Mouse (Mus musculus): ENCODE results near the gene Gprc5b. TPM values are rescaled to one million over a fixed set of nuclear protein-coding genes. Genes with fewer than 3 reads are reported as not detected.

Gprc5b gene
- polyA plus RNA-seq, 1 experiment from 2014 or later, result 20.1 TPM

DNA sequence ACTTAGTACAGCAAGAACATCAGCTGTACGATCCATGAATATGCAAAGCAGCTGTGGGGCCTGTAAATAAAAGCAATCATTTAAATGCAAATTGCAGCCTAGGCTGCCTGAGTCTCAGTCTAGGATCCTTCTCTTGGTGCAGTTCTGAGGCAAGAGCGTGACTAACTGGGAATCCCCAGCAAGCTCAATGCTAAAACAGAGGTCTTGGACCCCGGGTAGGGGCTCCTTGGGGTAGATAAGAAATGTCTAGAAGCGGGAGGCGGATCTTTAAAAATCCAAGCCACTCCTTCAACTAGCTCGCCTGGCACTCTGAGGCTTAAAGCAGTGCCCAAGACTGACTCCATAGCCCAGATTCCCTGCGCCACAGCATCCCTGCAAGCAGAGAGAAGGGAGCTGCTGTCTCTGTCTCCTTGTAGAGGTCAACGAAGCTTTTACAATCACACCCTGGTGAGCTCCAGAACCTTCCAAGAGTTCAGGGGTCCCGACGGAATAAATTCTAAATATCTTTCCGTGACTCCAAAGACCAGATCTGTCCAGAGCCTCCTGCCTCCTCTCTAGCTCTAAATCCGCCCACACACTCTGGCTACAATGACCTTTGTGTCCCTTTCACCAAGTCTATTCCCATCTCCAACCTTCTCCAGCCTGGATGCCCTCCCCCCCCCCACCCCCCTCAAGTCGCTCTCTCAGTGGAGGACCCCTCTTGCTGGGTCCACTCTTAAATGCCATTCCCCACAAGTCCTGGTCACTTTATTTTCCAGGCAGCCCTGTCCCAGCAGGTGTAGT is 2.2 kb downstream of the Gprc5b start:
- peak overlapping the region; percentile 74 for H3K27ac ChIP-seq (ENCODE audit: low read depth, low read length)
- 10% methylated on average over 13 of the region's 13 CpGs for WGBS
- no peaks in the 10 kb centered on the region; the same call in none of the 2 replicates for H3K27me3 ChIP-seq (ENCODE audit: control insufficient read depth, insufficient read depth, low read length)
- no peaks in the 10 kb centered on the region for H3K9me3 ChIP-seq (ENCODE audit: control insufficient read depth, low read length)
- peak; percentile 4; the same call in 1 of the 2 replicates for ATAC-seq (ENCODE audit: low FRiP score)
- peak overlapping the region; percentile 91 for H3K9ac ChIP-seq (ENCODE audit: low read length)
- H3K4me1 ChIP-seq (ENCODE audit: control insufficient read depth, insufficient read depth, low read length), result peaks cover 33% of the 10 kb centered on the region
- no peaks in the 10 kb centered on the region for H3K36me3 ChIP-seq (ENCODE audit: control insufficient read depth, insufficient read depth, low read length)
- peak; percentile 90 for DNase-seq (ENCODE audit: low spot score, missing footprints)
- H3K4me2 ChIP-seq, result peak overlapping the region; percentile 93
- H3K4me3 ChIP-seq (ENCODE audit: low read depth, low read length), result peak overlapping the region; percentile 78

- Histone ChIP-seq H3K27ac (ENCODE audit: low read depth, low read length) (peak overlapping the region; percentile 74; the same call in 1 of the 2 replicates), H3K27me3 (ENCODE audit: control insufficient read depth, insufficient read depth, low read length) (no peaks in the 10 kb centered on the region; the same call in none of the 2 replicates), H3K4me2 (peak overlapping the region; percentile 93), H3K9me3 (ENCODE audit: control insufficient read depth, low read length) (no peaks in the 10 kb centered on the region), H3K36me3 (ENCODE audit: control insufficient read depth, insufficient read depth, low read length) (no peaks in the 10 kb centered on the region), H3K4me3 (ENCODE audit: low read depth, low read length) (peak overlapping the region; percentile 78; the same call in 1 of the 2 replicates), H3K9ac (ENCODE audit: low read length) (no peak overlapping the region), H3K4me1 (ENCODE audit: control insufficient read depth, insufficient read depth, low read length) (peaks cover 35% of the 10 kb centered on the region)
- 31% methylated on average over 6 of the region's 6 CpGs for WGBS
- ATAC-seq (ENCODE audit: low FRiP score), result no peak
- DNase-seq (ENCODE audit: low spot score, missing footprints), result peak; percentile 83
These were observed 2.9 kb downstream of the Gprc5b start for GRCm38 (mm10) chr7:118992080-118992560.

GRCm38 (mm10) chr7:118991341-118991884 is 3.6 kb downstream of the Gprc5b start:
- Histone ChIP-seq H3K4me3 (ENCODE audit: low read depth, low read length) (no peak overlapping the region), H3K27ac (ENCODE audit: low read depth, low read length) (no peak overlapping the region), H3K36me3 (ENCODE audit: control insufficient read depth, insufficient read depth, low read length) (no peaks in the 10 kb centered on the region), H3K4me2 (peak overlapping the region; percentile 19; the same call in 1 of the 2 replicates), H3K4me1 (ENCODE audit: control insufficient read depth, insufficient read depth, low read length) (peaks cover 35% of the 10 kb centered on the region), H3K9ac (ENCODE audit: low read length) (no peak overlapping the region), H3K9me3 (ENCODE audit: control insufficient read depth, low read length) (no peaks in the 10 kb centered on the region), H3K27me3 (ENCODE audit: control insufficient read depth, insufficient read depth, low read length) (no peaks in the 10 kb centered on the region; the same call in none of the 2 replicates)
- 45% methylated on average over 4 of the region's 4 CpGs for WGBS
- no peak for ATAC-seq (ENCODE audit: low FRiP score)
- DNase-seq (ENCODE audit: low spot score, missing footprints), result peak; percentile 87

- no peak overlapping the region for H3K4me3 ChIP-seq (ENCODE audit: low read depth, low read length)
- H3K9ac ChIP-seq (ENCODE audit: low read length), result no peak overlapping the region
- no peak for DNase-seq (ENCODE audit: low spot score, missing footprints)
- WGBS, result 79% methylated on average over 6 of the region's 6 CpGs
- no peaks in the 10 kb centered on the region; the same call in 1 of the 2 replicates for H3K27me3 ChIP-seq (ENCODE audit: control insufficient read depth, insufficient read depth, low read length)
- H3K4me1 ChIP-seq (ENCODE audit: control insufficient read depth, insufficient read depth, low read length), result peaks cover 30% of the 10 kb centered on the region
- H3K4me2 ChIP-seq, result no peak overlapping the region
- no peak overlapping the region for H3K27ac ChIP-seq (ENCODE audit: low read depth, low read length)
- no peaks in the 10 kb centered on the region for H3K36me3 ChIP-seq (ENCODE audit: control insufficient read depth, insufficient read depth, low read length)
- no peak for ATAC-seq (ENCODE audit: low FRiP score)
- no peaks in the 10 kb centered on the region for H3K9me3 ChIP-seq (ENCODE audit: control insufficient read depth, low read length)
These were observed 4.7 kb downstream of the Gprc5b start for GRCm38 (mm10) chr7:118990282-118990681.

DNA sequence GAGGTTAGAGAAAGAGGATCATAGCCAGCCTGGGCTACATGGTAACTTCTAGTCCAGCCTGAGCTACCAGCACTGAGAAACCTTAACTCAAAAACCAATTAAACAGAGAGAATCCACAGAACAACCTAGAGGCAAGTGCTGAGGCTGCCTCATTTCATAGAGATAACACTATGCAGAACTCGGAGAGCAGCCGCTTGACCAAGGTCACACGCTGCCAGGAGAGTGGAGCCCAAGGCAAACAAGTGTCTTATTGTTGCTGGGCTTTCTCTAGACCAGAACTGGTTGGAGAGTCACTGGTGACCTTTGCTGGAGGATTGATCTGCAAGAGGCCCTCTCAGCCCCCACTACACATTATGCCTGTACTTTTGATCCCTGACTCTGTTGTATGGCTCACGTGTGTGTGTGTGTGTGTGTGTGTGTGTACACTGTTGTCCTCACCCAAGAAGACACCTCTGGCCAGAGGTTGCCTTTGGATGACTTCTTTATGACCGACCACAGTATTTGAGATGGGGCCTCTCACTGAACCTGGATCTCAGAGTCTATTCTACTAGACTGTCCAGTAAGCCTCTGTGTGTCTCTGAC is 5.6 kb downstream of the Gprc5b start:
- Histone ChIP-seq H3K27me3 (ENCODE audit: control insufficient read depth, insufficient read depth, low read length) (no peaks in the 10 kb centered on the region), H3K27ac (ENCODE audit: low read depth, low read length) (no peak overlapping the region), H3K9ac (ENCODE audit: low read length) (no peak overlapping the region), H3K4me3 (ENCODE audit: low read depth, low read length) (no peak overlapping the region), H3K4me2 (no peak overlapping the region), H3K4me1 (ENCODE audit: control insufficient read depth, insufficient read depth, low read length) (peaks cover 29% of the 10 kb centered on the region), H3K36me3 (ENCODE audit: control insufficient read depth, insufficient read depth, low read length) (peaks cover under 1% of the 10 kb centered on the region; the same call in 1 of the 2 replicates), H3K9me3 (ENCODE audit: control insufficient read depth, low read length) (no peaks in the 10 kb centered on the region)
- ATAC-seq (ENCODE audit: low FRiP score) (no peak), DNase-seq (ENCODE audit: low spot score, missing footprints) (no peak)
- WGBS, result 80% methylated on average over 5 of the region's 5 CpGs

- H3K27me3 ChIP-seq (ENCODE audit: control insufficient read depth, insufficient read depth, low read length), result no peaks in the 10 kb centered on the region
- H3K4me2 ChIP-seq, result no peak overlapping the region
- no peaks in the 10 kb centered on the region for H3K9me3 ChIP-seq (ENCODE audit: control insufficient read depth, low read length)
- H3K4me3 ChIP-seq (ENCODE audit: low read depth, low read length), result no peak overlapping the region
- no peak overlapping the region for H3K9ac ChIP-seq (ENCODE audit: low read length)
- ATAC-seq (ENCODE audit: low FRiP score) (peak; percentile 60), DNase-seq (ENCODE audit: low spot score, missing footprints) (peak; percentile 79)
- peaks cover 10% of the 10 kb centered on the region for H3K36me3 ChIP-seq (ENCODE audit: control insufficient read depth, insufficient read depth, low read length)
- H3K27ac ChIP-seq (ENCODE audit: low read depth, low read length), result no peak overlapping the region
- WGBS, result 75% methylated on average over 4 of the region's 4 CpGs
- H3K4me1 ChIP-seq (ENCODE audit: control insufficient read depth, insufficient read depth, low read length), result peaks cover 7% of the 10 kb centered on the region
These were observed 8.6 kb downstream of the Gprc5b start for GRCm38 (mm10) chr7:118986369-118986768.

GRCm38 (mm10) chr7:118985786-118986185 is 9.2 kb downstream of the Gprc5b start:
- Histone ChIP-seq H3K4me1 (ENCODE audit: control insufficient read depth, insufficient read depth, low read length) (0 out of 2 replicates have a peak, but pooled peaks cover 2% of the 10 kb centered on the region), H3K27ac (ENCODE audit: low read depth, low read length) (no peak overlapping the region), H3K27me3 (ENCODE audit: control insufficient read depth, insufficient read depth, low read length) (no peaks in the 10 kb centered on the region), H3K4me3 (ENCODE audit: low read depth, low read length) (no peak overlapping the region), H3K36me3 (ENCODE audit: control insufficient read depth, insufficient read depth, low read length) (peaks cover 10% of the 10 kb centered on the region), H3K4me2 (no peak overlapping the region), H3K9ac (ENCODE audit: low read length) (no peak overlapping the region), H3K9me3 (ENCODE audit: control insufficient read depth, low read length) (no peaks in the 10 kb centered on the region)
- ATAC-seq (ENCODE audit: low FRiP score) (no peak), DNase-seq (ENCODE audit: low spot score, missing footprints) (no peak)
- WGBS, result 73% methylated on average over 4 of the region's 4 CpGs

- no peak for DNase-seq (ENCODE audit: low spot score, missing footprints)
- H3K9ac ChIP-seq (ENCODE audit: low read length), result no peak overlapping the region
- no peaks in the 10 kb centered on the region for H3K9me3 ChIP-seq (ENCODE audit: control insufficient read depth, low read length)
- H3K4me1 ChIP-seq (ENCODE audit: control insufficient read depth, insufficient read depth, low read length), result 0 out of 2 replicates have a peak, but pooled peaks cover 2% of the 10 kb centered on the region
- no peak overlapping the region for H3K27ac ChIP-seq (ENCODE audit: low read depth, low read length)
- H3K4me3 ChIP-seq (ENCODE audit: low read depth, low read length), result no peak overlapping the region
- H3K4me2 ChIP-seq, result no peak overlapping the region
- H3K27me3 ChIP-seq (ENCODE audit: control insufficient read depth, insufficient read depth, low read length), result no peaks in the 10 kb centered on the region
- WGBS, result 90% methylated on average over 19 of the region's 19 CpGs
- H3K36me3 ChIP-seq (ENCODE audit: control insufficient read depth, insufficient read depth, low read length), result peaks cover 10% of the 10 kb centered on the region
- ATAC-seq (ENCODE audit: low FRiP score), result no peak
These were observed 11.1 kb downstream of the Gprc5b start for GRCm38 (mm10) chr7:118983961-118984360.

- no peak for ATAC-seq (ENCODE audit: low FRiP score)
- H3K4me1 ChIP-seq (ENCODE audit: control insufficient read depth, insufficient read depth, low read length), result 0 out of 2 replicates have a peak, but pooled peaks cover under 1% of the 10 kb centered on the region
- no peak overlapping the region for H3K4me3 ChIP-seq (ENCODE audit: low read depth, low read length)
- H3K27ac ChIP-seq (ENCODE audit: low read depth, low read length), result no peak overlapping the region
- peaks cover 10% of the 10 kb centered on the region for H3K36me3 ChIP-seq (ENCODE audit: control insufficient read depth, insufficient read depth, low read length)
- no peaks in the 10 kb centered on the region for H3K9me3 ChIP-seq (ENCODE audit: control insufficient read depth, low read length)
- WGBS, result 95% methylated on average over 4 of the region's 4 CpGs
- H3K27me3 ChIP-seq (ENCODE audit: control insufficient read depth, insufficient read depth, low read length), result no peaks in the 10 kb centered on the region
- no peak overlapping the region for H3K4me2 ChIP-seq
- no peak overlapping the region for H3K9ac ChIP-seq (ENCODE audit: low read length)
- DNase-seq (ENCODE audit: low spot score, missing footprints), result no peak
These were observed 12.4 kb downstream of the Gprc5b start for GRCm38 (mm10) chr7:118982586-118982985.

Measured in midbrain, embryonic 11.5 days (tissue).